Comparison of ENCODE assay signal across 9 mouse cellular contexts in the genomic region with DNA sequence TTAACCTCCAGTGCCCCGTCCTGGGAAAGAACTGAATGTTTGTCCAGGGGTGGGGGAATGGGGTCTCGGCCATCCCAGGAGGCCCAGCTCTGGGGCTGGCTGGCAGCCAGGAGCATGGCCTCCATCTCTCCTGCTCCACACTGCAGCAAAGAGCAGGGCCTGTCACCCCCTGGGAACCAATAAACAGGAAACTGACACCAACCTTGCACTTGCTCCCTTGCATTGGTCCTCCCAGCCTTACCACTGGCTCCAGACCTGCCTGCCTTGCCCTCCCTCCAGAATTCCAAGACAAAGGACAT. TPM values are rescaled to one million over a fixed set of nuclear protein-coding genes. Genes with fewer than 3 reads are reported as not detected.
DNase-seq lines count a peak whose midpoint lies in the region; ATAC-seq and TF ChIP-seq lines count a peak whose summit lies in the region.
"Had no signal": no experiment of that assay in that cellular context is flagged by ENCODE, and none has a peak within 500 bp of the region (broad histone marks: within the 10 kb centered on the region; RNA-seq: fewer than 3 reads in every experiment).

No protein-coding gene starts in this region.

- DNase-seq in gastrocnemius, adult 2 months: peak; percentile 62
- no peak for DNase-seq in gastrocnemius, postnatal 10 days
- peak; percentile 43 for DNase-seq in forelimb bud, embryonic 11.5 days (ENCODE audit: low read depth, low spot score)
- no peak for DNase-seq in right cerebral cortex, adult 2 months (ENCODE audit: low spot score in 2 of 2)

- no peak for TF ChIP-seq CTCF in gastrocnemius, adult 2 months (IDR thresholded peaks at IDR 0.05)

- intact Hi-C loops in gastrocnemius, adult 2 months (cut with DNase I): no loop called here

- TF ChIP-seq POLR2A in myocyte (IDR thresholded peaks at IDR 0.05; ENCODE audit: insufficient read length, low read depth): no peak

- peak overlapping the region; percentile 96 for H3K27ac ChIP-seq in gastrocnemius, adult 2 months
- peak overlapping the region; percentile 93 for H3K27ac ChIP-seq in kidney, embryonic 15.5 days
- H3K27ac ChIP-seq: hindbrain, embryonic 15.5 days had no signal

- no peak overlapping the region for H3K9ac ChIP-seq in kidney, embryonic 15.5 days
- H3K9ac ChIP-seq: hindbrain, embryonic 15.5 days had no signal

- peaks cover 57% of the 10 kb centered on the region for H3K36me3 ChIP-seq in kidney, embryonic 15.5 days
- no peaks in the 10 kb centered on the region for H3K36me3 ChIP-seq in myocyte (ENCODE audit: control insufficient read depth, insufficient read depth)
- H3K36me3 ChIP-seq: hindbrain, embryonic 15.5 days had no signal

- H3K27me3 ChIP-seq in kidney, embryonic 15.5 days: no peaks in the 10 kb centered on the region
- H3K27me3 ChIP-seq in myocyte (ENCODE audit: control insufficient read depth, insufficient read depth, insufficient read length): no peaks in the 10 kb centered on the region
- H3K27me3 ChIP-seq: hindbrain, embryonic 15.5 days had no signal

- 0% methylated on average over 2 of the region's 2 CpGs for WGBS in kidney, embryonic 15.5 days

- no peak overlapping the region for H3ac ChIP-seq in myocyte (ENCODE audit: control insufficient read depth, insufficient read length)

- no peak overlapping the region for H3K4me3 ChIP-seq in gastrocnemius, adult 2 months
- 0 out of 2 replicates have a peak overlapping the region, but pooled peaks have one; percentile 2 for H3K4me3 ChIP-seq in kidney, embryonic 15.5 days (replicated peaks)
- H3K4me3 ChIP-seq in myocyte: no peak overlapping the region
- H3K4me3 ChIP-seq: hindbrain, embryonic 15.5 days had no signal

- peaks cover 86% of the 10 kb centered on the region for H3K79me2 ChIP-seq in myocyte (ENCODE audit: control insufficient read depth, insufficient read depth)

- H3K9me3 ChIP-seq in kidney, embryonic 15.5 days (replicated peaks): no peaks in the 10 kb centered on the region
- H3K9me3 ChIP-seq: hindbrain, embryonic 15.5 days had no signal

- peak; percentile 76 for ATAC-seq in kidney, embryonic 15.5 days (replicated peaks; ENCODE audit: low FRiP score)
- no peak for ATAC-seq in monocyte, adult 5-6 weeks (replicated peaks; ENCODE audit: insufficient number of reproducible peaks, low FRiP score, low TSS enrichment, poor library complexity, severe bottlenecking)
- no peak for ATAC-seq in erythroid progenitor cell, adult 5-6 weeks (replicated peaks; ENCODE audit: low FRiP score, poor library complexity, severe bottlenecking)

- peak overlapping the region; percentile 42 for H3K4me2 ChIP-seq in kidney, embryonic 15.5 days
- H3K4me2 ChIP-seq in myocyte (ENCODE audit: low read depth): peak overlapping the region; percentile 31
- H3K4me2 ChIP-seq: hindbrain, embryonic 15.5 days had no signal

- H3K4me1 ChIP-seq in kidney, embryonic 15.5 days: peaks cover 97% of the 10 kb centered on the region

TF ChIP-seq in myocyte, 11 proteins besides CTCF, POLR2A, EP300 and RAD21:
- no peak for TF ChIP-seq CEBPB (IDR thresholded peaks at IDR 0.05; ENCODE audit: insufficient read depth, poor library complexity, severe bottlenecking)
- TF ChIP-seq MAX (IDR thresholded peaks at IDR 0.05; ENCODE audit: low read depth): no peak
- no peak for TF ChIP-seq POLR2AphosphoS2 (IDR thresholded peaks at IDR 0.05; ENCODE audit: insufficient read length, low read depth)
- TF ChIP-seq SRF (IDR thresholded peaks at IDR 0.05; ENCODE audit: control insufficient read depth, insufficient read length, low read depth): no peak
- TF ChIP-seq USF1 (IDR thresholded peaks at IDR 0.05; ENCODE audit: low read depth): no peak
- TF ChIP-seq TCF12 (IDR thresholded peaks at IDR 0.05; ENCODE audit: insufficient read depth, poor library complexity, severe bottlenecking): no peak
- no peak for TF ChIP-seq E2F4 (IDR thresholded peaks at IDR 0.05; ENCODE audit: insufficient read depth)
- TF ChIP-seq TCF3 (IDR thresholded peaks at IDR 0.05; ENCODE audit: insufficient read length, low read depth): no peak
- TF ChIP-seq MYOD1 (IDR thresholded peaks at IDR 0.05; ENCODE audit: control insufficient read depth in 1 of 3, insufficient read length in 2 of 3, low read depth in 2 of 3): no peak
- no peak for TF ChIP-seq REST (IDR thresholded peaks at IDR 0.05; ENCODE audit: insufficient read depth, insufficient read length)
- no peak for TF ChIP-seq MYOG (IDR thresholded peaks at IDR 0.05; ENCODE audit: control insufficient read depth in 1 of 3, insufficient read depth in 1 of 3, insufficient read length in 2 of 3, low read depth in 2 of 3)

RNA-seq across cellular contexts. Expression of gene Arhgef17, which starts 12.1 kb away (rescaled TPM):
- 10 to 100 TPM; 20.9 to 33.3 TPM for total RNA-seq in gastrocnemius, adult 2 months (2021)
- total RNA-seq in gastrocnemius, postnatal 10 days (2021): 10 to 100 TPM; 29.6 to 35.5 TPM
- polyA plus RNA-seq in kidney, embryonic 15.5 days (2015; fragmentation: Nextera tagmentation; extraction: Ambion mirVana): 9.1 and 12.2 TPM in 2 replicates
- polyA plus RNA-seq in myocyte (2012; fragmentation: generic; extraction: Trizol): 24.7 TPM
- 0.10 to 0.29 TPM in 2 of 3 replicates, not detected in the other for total RNA-seq in monocyte, adult 5-6 weeks (2017)
- total RNA-seq in erythroid progenitor cell, adult 5-6 weeks (2015; ENCODE audit: low replicate concordance): 0.42 TPM in 1 of 2 replicates, not detected in the other
- 0.08 TPM in 1 of 2 replicates, not detected in the other for total RNA-seq in erythroid progenitor cell, adult 5-6 weeks (2017; ENCODE audit: low replicate concordance)

RNA-seq across cellular contexts. Expression of gene P2ry6, which starts 54.7 kb away (rescaled TPM):
- 1 to 10 TPM in 1 of 2 experiments, under 1 TPM in 1; 0.82 to 1.4 TPM for total RNA-seq in gastrocnemius, adult 2 months (2021)
- total RNA-seq in gastrocnemius, postnatal 10 days (2021): 1 to 10 TPM; 2.3 to 4.0 TPM
- 5.2 TPM in 2 replicates for polyA plus RNA-seq in kidney, embryonic 15.5 days (2015; fragmentation: Nextera tagmentation; extraction: Ambion mirVana)
- polyA plus RNA-seq in myocyte (2012; fragmentation: generic; extraction: Trizol): 0.13 TPM
- 15.7 to 27.7 TPM (median 22.9 TPM) in 3 replicates for total RNA-seq in monocyte, adult 5-6 weeks (2017)
- total RNA-seq in erythroid progenitor cell, adult 5-6 weeks (2015; ENCODE audit: low replicate concordance): 2.9 and 5.0 TPM in 2 replicates
- total RNA-seq in erythroid progenitor cell, adult 5-6 weeks (2017; ENCODE audit: low replicate concordance): 0.64 and 1.7 TPM in 2 replicates

RNA-seq across cellular contexts. Expression of gene Relt, which starts 56.5 kb away (rescaled TPM):
- 10 to 100 TPM in 1 of 2 experiments, 1 to 10 TPM in 1; 9.5 to 19.8 TPM for total RNA-seq in gastrocnemius, adult 2 months (2021)
- total RNA-seq in gastrocnemius, postnatal 10 days (2021): 10 to 100 TPM; 14.8 to 19.3 TPM
- 3.8 and 4.9 TPM in 2 replicates for polyA plus RNA-seq in kidney, embryonic 15.5 days (2015; fragmentation: Nextera tagmentation; extraction: Ambion mirVana)
- polyA plus RNA-seq in myocyte (2012; fragmentation: generic; extraction: Trizol): 6.5 TPM
- total RNA-seq in monocyte, adult 5-6 weeks (2017): 22.5 to 31.8 TPM (median 26.4 TPM) in 3 replicates
- total RNA-seq in erythroid progenitor cell, adult 5-6 weeks (2015; ENCODE audit: low replicate concordance): 71.7 and 73.8 TPM in 2 replicates
- total RNA-seq in erythroid progenitor cell, adult 5-6 weeks (2017; ENCODE audit: low replicate concordance): 37.1 and 40.8 TPM in 2 replicates

Comparison
In these comparisons a context has a peak if more than half of its experiments do, and no peak if none do; other contexts are left out.
1. DNase-seq: peak in gastrocnemius, adult 2 months (single experiment) and forelimb bud, embryonic 11.5 days (single experiment); none in gastrocnemius, postnatal 10 days (single experiment) and right cerebral cortex, adult 2 months (0 of 2).
2. RNA of gene Arhgef17, which starts 12.1 kb away (total RNA-seq): 29.6 to 35.5 TPM in gastrocnemius, postnatal 10 days and 20.9 to 33.3 TPM in gastrocnemius, adult 2 months; 0.08 to 0.42 TPM in erythroid progenitor cell, adult 5-6 weeks and 0.10 to 0.29 TPM in monocyte, adult 5-6 weeks; every median in the first group is over 10 times any median in the second.